Mouse (Mus musculus): ENCODE results near the gene Olfr1276.

GRCm38 (mm10) chr2:111254216-111254615 is at the start of gene Olfr1276:
- TF ChIP-seq CTCF (IDR thresholded peaks at IDR 0.05; ENCODE audit: low read depth) (no peak), EP300 (IDR thresholded peaks at IDR 0.05; ENCODE audit: low read depth) (no peak)
